Mouse (Mus musculus) cerebellum, adult 9-11 months (tissue): ENCODE data around the gene Pam16.
"Not testable (repeated sequence)": the region's sequence is repeated elsewhere in the genome, so short reads cannot be mapped to it uniquely, and the experiment has no call there.

Experiments used
- DNase-seq: peaks from one replicate; pipeline ENCODE4 v3.0.0; 2022

Pam16 gene

GRCm38 (mm10) chr16:4587516-4588210, 37.1 kb downstream of the Pam16 start:
- no peak for DNase-seq

- peak; percentile 95 for DNase-seq
Observed at GRCm38 (mm10) chr16:4586531-4587123, 38.2 kb downstream of the Pam16 start.

- no peak for DNase-seq
Observed at GRCm38 (mm10) chr16:4585642-4586530, 38.9 kb downstream of the Pam16 start.

GRCm38 (mm10) chr16:4584438-4584837, 40.4 kb downstream of the Pam16 start:
- no peak for DNase-seq

- no peak for DNase-seq
Observed at GRCm38 (mm10) chr16:4583807-4584206, 41.0 kb downstream of the Pam16 start.

- not testable (repeated sequence) for DNase-seq
Observed at GRCm38 (mm10) chr16:4581179-4581578, 43.6 kb downstream of the Pam16 start.

- DNase-seq = no peak
Observed at GRCm38 (mm10) chr16:4578630-4579029, 46.2 kb downstream of the Pam16 start.

- no peak for DNase-seq
Observed at GRCm38 (mm10) chr16:4576873-4577272, 47.9 kb downstream of the Pam16 start.

GRCm38 (mm10) chr16:4576038-4576437, 48.8 kb downstream of the Pam16 start:
- DNase-seq = no peak

GRCm38 (mm10) chr16:4570737-4571136, 54.1 kb downstream of the Pam16 start:
- DNase-seq = no peak

GRCm38 (mm10) chr16:4567912-4568311, 56.9 kb downstream of the Pam16 start:
- DNase-seq = peak; percentile 65
